Mouse (Mus musculus) hindbrain, embryonic 13.5 days (tissue): ENCODE results near the gene Tnf. TPM values are rescaled to one million over a fixed set of nuclear protein-coding genes. Genes with fewer than 3 reads are reported as not detected.
A peak's percentile ranks its signal among the peaks of the same experiment; 100 is the strongest.
"Not testable (repeated sequence)": the region's sequence is repeated elsewhere in the genome, so short reads cannot be mapped to it uniquely, and the experiment has no call there.

Experiments
- ATAC-seq: fragments of 200-750 bp; cut with Nextera tagmentation; 2 replicates; pipeline ENCODE4 v1.8.0; 2017; ENCODE audit warnings: moderate TSS enrichment; ENCODE audit not compliant: low FRiP score
- H3K27ac ChIP-seq: fragments of 300-500 bp; sonication (generic); 2 replicates; pipeline ENCODE4 v1.5.1; 2015; ENCODE audit warnings: inconsistent platforms, mild to moderate bottlenecking, moderate library complexity
- H3K27me3 ChIP-seq: fragments of 300-500 bp; sonication (generic); 2 replicates; pipeline ENCODE4 v1.6.1; 2015; ENCODE audit warnings: mild to moderate bottlenecking, inconsistent platforms
- H3K36me3 ChIP-seq: fragments of 300-500 bp; sonication (generic); 2 replicates; pipeline ENCODE4 v1.6.1; 2015; ENCODE audit warnings: mild to moderate bottlenecking, inconsistent platforms
- H3K4me1 ChIP-seq: fragments of 300-500 bp; sonication (generic); replicated peaks from 2 replicates; pipeline ENCODE4 v1.6.1; 2015; ENCODE audit warnings: inconsistent platforms
- H3K4me2 ChIP-seq: fragments of 300-500 bp; sonication (generic); 2 replicates; pipeline ENCODE4 v1.6.1; 2015; ENCODE audit warnings: inconsistent platforms, mild to moderate bottlenecking, moderate library complexity
- H3K4me3 ChIP-seq: fragments of 300-500 bp; sonication (generic); 2 replicates; pipeline ENCODE4 v1.5.1; 2015; ENCODE audit warnings: mild to moderate bottlenecking, inconsistent platforms
- H3K9ac ChIP-seq: fragments of 300-500 bp; sonication (generic); 2 replicates; pipeline ENCODE4 v1.6.1; 2015; ENCODE audit warnings: mild to moderate bottlenecking, inconsistent platforms
- H3K9me3 ChIP-seq: fragments of 300-500 bp; sonication (generic); 2 replicates; pipeline ENCODE4 v1.6.1; 2016; ENCODE audit warnings: inconsistent platforms
- WGBS: fragments of 180-500 bp; shearing (Covaris S2); methylation state at CpG from one replicate; pipeline ENCODE4 v1.1.7; 2015; 5-methylcytosine and 5-hydroxymethylcytosine counted together
- polyA plus RNA-seq: library from polyadenylated mRNA; unstranded; fragments of >200 nt; fragmentation: Nextera tagmentation; extraction: Ambion mirVana; gene quantifications from 2 replicates; pipeline ENCODE4 v1.2.1, GENCODE M21; 2015

Tnf gene
- polyA plus RNA-seq, 1 experiment from 2014 or later, result not detected

GRCm38 (mm10) chr17:35241305-35242014 is 39.7 kb upstream of the Tnf start, which contains the start of gene Ddx39b:
Gene Ddx39b (plus strand): TSS chr17:35241746.
- H3K9me3 ChIP-seq, result no peaks in the 10 kb centered on the region
- peaks cover 33% of the 10 kb centered on the region for H3K36me3 ChIP-seq
- H3K27ac ChIP-seq, result peak within 1 kb of the TSS; percentile 97
- H3K4me3 ChIP-seq, result peak within 1 kb of the TSS; percentile 75
- H3K27me3 ChIP-seq, result no peaks in the 10 kb centered on the region
- ATAC-seq, result peak; percentile 90
- peak within 1 kb of the TSS; percentile 99 for H3K9ac ChIP-seq
- peak within 1 kb of the TSS; percentile 92 for H3K4me2 ChIP-seq
- WGBS, result under 1% methylated on average over 67 of the region's 69 CpGs
- peaks cover 58% of the 10 kb centered on the region for H3K4me1 ChIP-seq

GRCm38 (mm10) chr17:35240384-35241304 is 38.8 kb upstream of the Tnf start:
- H3K36me3 ChIP-seq, result peaks cover 25% of the 10 kb centered on the region
- H3K9ac ChIP-seq, result peak overlapping the region; percentile 69
- H3K4me2 ChIP-seq, result peak overlapping the region; percentile 92
- no peaks in the 10 kb centered on the region for H3K27me3 ChIP-seq
- H3K4me1 ChIP-seq, result peaks cover 51% of the 10 kb centered on the region
- 33% methylated on average over 12 of the region's 12 CpGs for WGBS
- peak overlapping the region; percentile 75 for H3K4me3 ChIP-seq
- peak overlapping the region; percentile 97 for H3K27ac ChIP-seq
- ATAC-seq, result peak; percentile 4; the same call in 1 of the 2 replicates
- no peaks in the 10 kb centered on the region for H3K9me3 ChIP-seq

- Histone ChIP-seq H3K27me3 (no peaks in the 10 kb centered on the region), H3K9me3 (no peaks in the 10 kb centered on the region), H3K9ac (peak overlapping the region; percentile 69; the same call in 1 of the 2 replicates), H3K27ac (no peak overlapping the region), H3K4me3 (no peak overlapping the region), H3K36me3 (peaks cover 15% of the 10 kb centered on the region), H3K4me2 (no peak overlapping the region), H3K4me1 (peaks cover 46% of the 10 kb centered on the region)
- WGBS, result 88% methylated on average over 5 of the region's 5 CpGs
- no peak for ATAC-seq
Measured at GRCm38 (mm10) chr17:35239700-35240099, 37.9 kb upstream of the Tnf start.

- ATAC-seq, result no peak
- H3K4me2 ChIP-seq, result peak overlapping the region; percentile 93
- peaks cover 7% of the 10 kb centered on the region; the same call in 1 of the 2 replicates for H3K36me3 ChIP-seq
- no peaks in the 10 kb centered on the region for H3K9me3 ChIP-seq
- 85% methylated on average over 12 of the region's 12 CpGs for WGBS
- H3K9ac ChIP-seq, result peak overlapping the region; percentile 91
- peak overlapping the region; percentile 58; the same call in 1 of the 2 replicates for H3K4me3 ChIP-seq
- H3K4me1 ChIP-seq, result peaks cover 51% of the 10 kb centered on the region
- no peaks in the 10 kb centered on the region for H3K27me3 ChIP-seq
- H3K27ac ChIP-seq, result no peak overlapping the region
Measured at GRCm38 (mm10) chr17:35237504-35237903, 35.7 kb upstream of the Tnf start.

- Histone ChIP-seq H3K4me3 (peak overlapping the region; percentile 58), H3K4me1 (peaks cover 56% of the 10 kb centered on the region), H3K36me3 (peaks cover 7% of the 10 kb centered on the region; the same call in 1 of the 2 replicates), H3K27ac (peak overlapping the region; percentile 96), H3K27me3 (no peaks in the 10 kb centered on the region), H3K9ac (peak overlapping the region; percentile 91), H3K4me2 (peak overlapping the region; percentile 93), H3K9me3 (no peaks in the 10 kb centered on the region)
- no peak for ATAC-seq
- 75% methylated on average over 9 of the region's 9 CpGs for WGBS
Measured at GRCm38 (mm10) chr17:35236996-35237395, 35.2 kb upstream of the Tnf start.

- peak overlapping the region; percentile 96 for H3K27ac ChIP-seq
- peaks cover 62% of the 10 kb centered on the region for H3K4me1 ChIP-seq
- H3K4me2 ChIP-seq, result peak overlapping the region; percentile 93
- no peaks in the 10 kb centered on the region for H3K9me3 ChIP-seq
- H3K27me3 ChIP-seq, result no peaks in the 10 kb centered on the region
- ATAC-seq, result peak; percentile 78
- WGBS, result under 1% methylated on average over 18 of the region's 18 CpGs
- H3K9ac ChIP-seq, result peak overlapping the region; percentile 91
- peaks cover 7% of the 10 kb centered on the region for H3K36me3 ChIP-seq
- H3K4me3 ChIP-seq, result peak overlapping the region; percentile 58
Measured at GRCm38 (mm10) chr17:35236390-35236746, 34.6 kb upstream of the Tnf start.

GRCm38 (mm10) chr17:35235614-35236389 is 34.0 kb upstream of the Tnf start, which contains the start of gene Nfkbil1:
Gene Nfkbil1 (minus strand): TSS chr17:35235792.
- peak within 1 kb of the TSS; percentile 93 for H3K4me2 ChIP-seq
- H3K9me3 ChIP-seq, result no peaks in the 10 kb centered on the region
- no peaks in the 10 kb centered on the region for H3K27me3 ChIP-seq
- peak; percentile 78 for ATAC-seq
- H3K4me1 ChIP-seq, result peaks cover 63% of the 10 kb centered on the region
- H3K27ac ChIP-seq, result peak within 1 kb of the TSS; percentile 96
- H3K9ac ChIP-seq, result peak within 1 kb of the TSS; percentile 91
- peaks cover 12% of the 10 kb centered on the region for H3K36me3 ChIP-seq
- H3K4me3 ChIP-seq, result peak within 1 kb of the TSS; percentile 58
- under 1% methylated on average over 35 of the region's 35 CpGs for WGBS

- ATAC-seq, result no peak
Measured at GRCm38 (mm10) chr17:35234903-35235302, 33.1 kb upstream of the Tnf start.

GRCm38 (mm10) chr17:35234090-35234489 is 32.3 kb upstream of the Tnf start:
- Histone ChIP-seq H3K36me3 (peaks cover 26% of the 10 kb centered on the region), H3K4me3 (peak overlapping the region; percentile 58; the same call in 1 of the 2 replicates), H3K4me2 (peak overlapping the region; percentile 93), H3K4me1 (peaks cover 52% of the 10 kb centered on the region)
- WGBS, result 88% methylated on average over 7 of the region's 7 CpGs
- not testable (repeated sequence) for H3K9ac ChIP-seq, H3K9me3 ChIP-seq, H3K27ac ChIP-seq, ATAC-seq, H3K27me3 ChIP-seq

More at GRCm38 (mm10) chr17:35234903-35235302, 33.1 kb upstream of the Tnf start:
- Histone ChIP-seq H3K4me2 (peak overlapping the region; percentile 93), H3K4me1 (peaks cover 54% of the 10 kb centered on the region), H3K27ac (peak overlapping the region; percentile 96), H3K4me3 (peak overlapping the region; percentile 58), H3K27me3 (no peaks in the 10 kb centered on the region), H3K9ac (peak overlapping the region; percentile 91), H3K36me3 (peaks cover 18% of the 10 kb centered on the region), H3K9me3 (no peaks in the 10 kb centered on the region)
- WGBS, result 7% methylated on average over 31 of the region's 31 CpGs

- peaks cover 52% of the 10 kb centered on the region for H3K4me1 ChIP-seq
- peak within 1 kb of the TSS; percentile 93 for H3K4me2 ChIP-seq
- H3K9ac ChIP-seq, result peak within 1 kb of the TSS; percentile 91
- H3K36me3 ChIP-seq, result peaks cover 33% of the 10 kb centered on the region
- 80% methylated on average over 18 of the region's 18 CpGs for WGBS
- peak within 1 kb of the TSS; percentile 58 for H3K4me3 ChIP-seq
- no peak for ATAC-seq
- H3K27me3 ChIP-seq, result no peaks in the 10 kb centered on the region
- peak within 1 kb of the TSS; percentile 10; the same call in 1 of the 2 replicates for H3K27ac ChIP-seq
- H3K9me3 ChIP-seq, result no peaks in the 10 kb centered on the region
Measured at GRCm38 (mm10) chr17:35233114-35233980, 31.5 kb upstream of the Tnf start, which contains the start of gene Atp6v1g2. Gene Atp6v1g2 (plus strand): TSS chr17:35233660.

GRCm38 (mm10) chr17:35232659-35233058 is 30.9 kb upstream of the Tnf start:
- no peak overlapping the region for H3K4me2 ChIP-seq
- H3K9ac ChIP-seq, result no peak overlapping the region
- 91% methylated on average over 5 of the region's 5 CpGs for WGBS

More at GRCm38 (mm10) chr17:35232659-35233058, 30.9 kb upstream of the Tnf start:
- no peak for ATAC-seq
- Histone ChIP-seq H3K27me3 (no peaks in the 10 kb centered on the region), H3K4me3 (no peak overlapping the region), H3K4me1 (peaks cover 52% of the 10 kb centered on the region), H3K27ac (no peak overlapping the region; the same call in 1 of the 2 replicates), H3K9me3 (no peaks in the 10 kb centered on the region), H3K36me3 (peaks cover 40% of the 10 kb centered on the region)
